Mouse (Mus musculus) thymus, adult 2 months (tissue): ENCODE measurements at regions not wholly inside any gene's neighbourhood (a gene's known extent, or its start where the extent isn't known, plus 50 kb on each side); places are given as distances from the start of the nearest gene placed in this dataset.

Source experiments
- DNase-seq: peaks from one replicate; pipeline ENCODE4 v3.0.0; 2021
- H3K27ac ChIP-seq: fragments of 200-500 bp; 2 replicates; pipeline ENCODE4 v1.5.1; 2012; ENCODE audit warnings: low read length, control low read depth; ENCODE audit not compliant: control insufficient read depth, insufficient read depth
- H3K27me3 ChIP-seq: fragments of 200-500 bp; 2 replicates; pipeline ENCODE4 v1.6.1; 2012; ENCODE audit warnings: mild to moderate bottlenecking, low read length, moderate library complexity, mixed read lengths; ENCODE audit not compliant: control insufficient read depth, insufficient read depth
- H3K36me3 ChIP-seq: fragments of 200-500 bp; 2 replicates; pipeline ENCODE4 v1.6.1; 2012; ENCODE audit warnings: mild to moderate bottlenecking, low read length, moderate library complexity; ENCODE audit not compliant: control insufficient read depth, insufficient read depth
- H3K4me1 ChIP-seq: fragments of 200-500 bp; replicated peaks from 2 replicates; pipeline ENCODE4 v1.6.1; 2012; ENCODE audit warnings: low read length; ENCODE audit not compliant: control insufficient read depth, insufficient read depth
- H3K4me3 ChIP-seq: fragments of 200-500 bp; 2 replicates; pipeline ENCODE4 v1.5.1; 2012; ENCODE audit warnings: mild to moderate bottlenecking, low read length, control low read depth, moderate library complexity; ENCODE audit not compliant: control insufficient read depth, insufficient read depth
- CTCF ChIP-seq: fragments of 200-500 bp; IDR thresholded peaks from 2 replicates; pipeline ENCODE4 v1.5.1; 2012; ENCODE audit warnings: mild to moderate bottlenecking, control low read depth, low read length, moderate library complexity, borderline replicate concordance; ENCODE audit not compliant: control insufficient read depth, poor library complexity, insufficient read depth; ENCODE audit errors: extremely low read depth
- POLR2A ChIP-seq: fragments of 200-500 bp; IDR thresholded peaks from 2 replicates; pipeline ENCODE4 v1.6.1; 2012; ENCODE audit warnings: mild to moderate bottlenecking, low read length, control low read depth, moderate library complexity; ENCODE audit not compliant: control insufficient read depth, poor library complexity, insufficient read depth; ENCODE audit errors: extremely low read depth
- WGBS: fragments of 180-500 bp; shearing (Covaris S2); methylation state at CpG from one replicate; pipeline ENCODE4 v1.1.7; 2018; 5-methylcytosine and 5-hydroxymethylcytosine counted together

DNA sequence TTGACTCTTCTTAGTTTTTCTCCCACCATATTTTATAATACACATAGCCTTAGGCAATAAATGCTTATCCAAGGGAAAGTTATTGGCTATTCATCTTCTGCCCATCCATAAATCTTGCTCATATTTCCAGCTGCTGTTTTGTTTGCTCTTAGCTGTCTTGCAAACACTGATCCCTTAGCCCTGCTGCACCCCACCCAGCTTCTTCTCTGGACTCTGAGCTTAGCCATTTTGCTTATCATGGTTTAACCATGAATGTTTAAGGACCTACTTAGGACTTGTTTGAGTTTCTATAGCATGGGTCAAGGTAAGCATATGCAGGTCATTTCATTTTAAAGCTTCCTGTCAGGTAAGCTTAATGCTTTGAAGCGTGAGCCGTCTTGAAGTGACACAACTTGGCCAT is 130.5 kb upstream of the Myo3a start:
- H3K27me3 ChIP-seq: no peaks in the 10 kb centered on the region
- no peak for DNase-seq
- no peaks in the 10 kb centered on the region for H3K36me3 ChIP-seq
- WGBS: 94% methylated on average over 2 of the region's 2 CpGs
- H3K4me3 ChIP-seq: no peak overlapping the region
- H3K4me1 ChIP-seq: no peaks in the 10 kb centered on the region
- H3K27ac ChIP-seq: no peak overlapping the region
- TF ChIP-seq POLR2A (no peak), CTCF (no peak)

DNA sequence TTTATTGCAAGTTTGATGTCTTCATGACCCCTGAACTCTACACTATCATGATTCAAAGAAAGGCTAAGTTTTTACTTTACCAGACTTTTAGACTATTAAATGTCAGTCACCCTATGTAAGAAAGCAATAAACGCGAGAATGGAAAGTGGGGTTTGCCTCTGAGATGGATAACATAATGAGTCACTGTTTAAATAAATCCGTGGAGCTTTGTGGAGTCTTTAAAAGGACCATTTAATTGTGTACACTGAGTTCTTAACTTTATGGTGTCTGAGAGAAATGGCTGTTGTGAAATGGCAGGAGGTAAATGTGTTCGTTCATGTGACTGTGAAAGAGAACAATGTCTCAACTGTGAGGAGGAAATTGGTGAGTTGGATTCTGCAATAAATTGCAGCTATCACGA is 122.2 kb upstream of the Myo3a start:
- no peak for TF ChIP-seq POLR2A
- no peak for TF ChIP-seq CTCF
- Histone ChIP-seq H3K4me3 (no peak overlapping the region), H3K36me3 (no peaks in the 10 kb centered on the region), H3K4me1 (no peaks in the 10 kb centered on the region), H3K27ac (no peak overlapping the region), H3K27me3 (no peaks in the 10 kb centered on the region)
- 41% methylated on average over 5 of the region's 5 CpGs for WGBS
- DNase-seq: no peak

DNA sequence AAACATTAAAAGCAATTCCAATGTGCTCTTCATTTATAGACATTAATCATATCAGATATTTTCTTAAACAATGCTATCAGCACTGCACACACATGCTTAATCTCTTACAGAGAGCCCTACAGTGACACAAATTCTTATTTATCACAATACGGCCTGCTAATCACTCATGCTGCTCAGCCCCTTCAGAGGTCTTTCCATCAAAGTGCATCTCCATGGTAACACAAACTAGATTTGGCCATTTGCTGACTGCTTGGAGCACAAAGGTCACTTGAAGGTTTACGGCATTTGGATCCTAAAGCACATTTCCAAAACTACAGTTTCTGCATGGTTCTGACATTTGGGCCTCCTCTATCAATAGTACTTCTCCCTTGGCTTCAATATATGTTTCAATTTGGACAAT is 77.6 kb upstream of the Myo3a start:
- no peaks in the 10 kb centered on the region for H3K36me3 ChIP-seq
- no peak overlapping the region for H3K4me3 ChIP-seq
- H3K27ac ChIP-seq: no peak overlapping the region
- DNase-seq: no peak
- H3K4me1 ChIP-seq: no peaks in the 10 kb centered on the region
- WGBS: 97% methylated on average over 2 of the region's 2 CpGs
- no peaks in the 10 kb centered on the region for H3K27me3 ChIP-seq
- TF ChIP-seq CTCF (no peak), POLR2A (no peak)

DNA sequence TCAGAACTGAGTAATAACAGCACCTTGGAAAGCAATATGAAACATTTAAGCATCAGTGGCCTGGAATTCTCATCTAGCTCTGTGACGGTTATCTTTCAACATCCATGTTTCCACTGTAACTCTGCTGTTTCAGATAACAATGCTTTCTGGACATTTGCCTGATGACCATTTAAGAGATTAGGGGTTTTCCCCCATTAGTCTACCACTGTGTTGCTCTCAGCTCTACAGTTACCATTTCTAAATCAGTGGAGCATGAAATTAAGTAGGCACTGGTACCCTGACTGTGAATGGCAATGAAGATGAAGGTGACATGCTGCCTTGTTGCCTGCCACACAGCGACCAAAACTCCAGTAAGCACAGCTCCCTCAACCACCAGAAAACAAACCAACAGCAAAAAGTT is 70.7 kb upstream of the Myo3a start:
- no peaks in the 10 kb centered on the region for H3K4me1 ChIP-seq
- DNase-seq: no peak
- H3K4me3 ChIP-seq: no peak overlapping the region
- no peak overlapping the region for H3K27ac ChIP-seq
- WGBS: 90% methylated on average over 2 of the region's 2 CpGs
- no peak for TF ChIP-seq CTCF
- TF ChIP-seq POLR2A: no peak
- H3K36me3 ChIP-seq: no peaks in the 10 kb centered on the region
- H3K27me3 ChIP-seq: no peaks in the 10 kb centered on the region

DNA sequence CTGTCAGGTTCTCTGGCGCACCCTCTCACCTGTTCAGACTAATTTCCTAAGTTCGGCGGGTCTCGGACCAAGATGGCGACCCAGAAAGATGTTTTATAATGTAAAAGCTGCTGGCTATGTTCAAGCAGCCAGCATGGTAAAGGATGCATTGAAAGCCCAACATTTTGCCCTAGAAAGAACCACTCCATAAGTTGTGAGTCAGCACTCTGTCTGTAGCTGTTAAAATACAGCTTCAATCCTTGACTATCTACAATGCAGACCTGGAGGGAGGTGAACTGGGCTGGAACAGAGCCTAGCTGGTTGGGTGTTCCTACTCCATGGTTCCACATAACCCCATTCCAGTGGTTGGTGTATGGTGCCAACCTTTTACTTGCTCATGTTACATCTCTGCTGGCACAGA is 61.9 kb upstream of the Myo3a start:
- Histone ChIP-seq H3K27me3 (no peaks in the 10 kb centered on the region), H3K4me1 (no peaks in the 10 kb centered on the region), H3K36me3 (no peaks in the 10 kb centered on the region), H3K27ac (no peak overlapping the region), H3K4me3 (no peak overlapping the region)
- TF ChIP-seq POLR2A: no peak
- TF ChIP-seq CTCF: no peak
- 88% methylated on average over 5 of the region's 5 CpGs for WGBS
- no peak for DNase-seq

DNA sequence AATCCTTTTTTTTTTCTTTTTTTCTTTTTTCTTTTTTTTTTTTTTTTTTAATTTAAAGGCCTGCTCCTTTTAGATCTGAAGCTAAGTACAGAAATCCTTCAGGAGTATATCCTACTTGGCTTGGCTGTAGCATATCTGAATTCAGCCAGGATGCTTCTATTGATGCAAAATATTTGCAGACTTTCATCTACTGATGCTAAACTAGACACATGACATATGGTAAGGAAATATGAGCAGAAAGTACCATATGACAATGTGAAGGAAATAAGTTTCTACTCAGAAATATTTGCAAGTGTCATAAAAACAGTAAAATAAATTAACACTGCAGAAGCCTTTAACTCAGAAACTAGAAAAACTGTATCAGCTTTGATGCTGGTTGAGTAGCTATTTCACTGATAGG is 61.4 kb upstream of the Myo3a start:
- no peak overlapping the region for H3K4me3 ChIP-seq
- no peak for TF ChIP-seq POLR2A
- TF ChIP-seq CTCF: no peak

More for the DNA sequence above, 61.4 kb upstream of the Myo3a start:
- Histone ChIP-seq H3K27me3 (no peaks in the 10 kb centered on the region), H3K27ac (no peak overlapping the region), H3K36me3 (no peaks in the 10 kb centered on the region), H3K4me1 (no peaks in the 10 kb centered on the region)
- no peak for DNase-seq
